Mouse (Mus musculus): ENCODE data around the gene Cyp46a1. TPM values are rescaled to one million over a fixed set of nuclear protein-coding genes. Genes with fewer than 3 reads are reported as not detected.
A peak's percentile ranks its signal among the peaks of the same experiment; 100 is the strongest.

Cyp46a1 gene
- polyA plus RNA-seq, 1 experiment from 2014 or later: 1.0 TPM

DNA sequence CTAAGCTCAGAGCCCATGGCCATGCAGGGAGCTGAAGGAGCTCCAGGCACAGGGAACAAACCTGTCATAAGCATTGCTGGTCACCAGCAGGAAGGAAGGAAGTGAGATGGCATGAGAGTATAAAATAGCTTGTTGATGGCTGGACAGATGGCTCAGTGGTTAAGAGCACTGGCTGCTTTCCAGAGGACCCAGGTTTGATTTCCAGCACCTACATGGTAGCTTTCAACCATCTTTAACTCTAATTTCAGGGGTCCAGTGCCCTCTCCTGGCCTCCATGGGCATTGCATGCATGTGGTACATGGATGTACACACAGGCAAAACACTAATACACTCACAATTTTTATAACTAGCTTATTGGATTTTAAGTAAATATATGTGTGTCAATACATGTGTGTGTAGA is 21.8 kb downstream of the Cyp46a1 start:
- Histone ChIP-seq H3K4me2 (replicated peaks; ENCODE audit: low read depth, low read length) (no peak overlapping the region), H3K4me3 (ENCODE audit: low read depth, low read length) (no peak overlapping the region), H3K27me3 (replicated peaks; ENCODE audit: insufficient read depth, low read length) (0 out of 2 replicates have a peak, but pooled peaks cover 15% of the 10 kb centered on the region), H3K9ac (replicated peaks; ENCODE audit: low read depth) (no peak overlapping the region), H3K36me3 (ENCODE audit: insufficient read depth, low read length) (no peaks in the 10 kb centered on the region), H3K27ac (ENCODE audit: low read length) (no peak overlapping the region), H3K4me1 (ENCODE audit: insufficient read depth, low read depth, low read length) (no peaks in the 10 kb centered on the region), H3K9me3 (ENCODE audit: low read length) (no peaks in the 10 kb centered on the region)
- ATAC-seq (no peak), DNase-seq (ENCODE audit: low spot score) (no peak)
- peak; percentile 25; the same call in 1 of the 2 replicates for TF ChIP-seq CTCF (IDR thresholded peaks at IDR 0.05)
- no peak for TF ChIP-seq EP300 (IDR thresholded peaks at IDR 0.05)

DNA sequence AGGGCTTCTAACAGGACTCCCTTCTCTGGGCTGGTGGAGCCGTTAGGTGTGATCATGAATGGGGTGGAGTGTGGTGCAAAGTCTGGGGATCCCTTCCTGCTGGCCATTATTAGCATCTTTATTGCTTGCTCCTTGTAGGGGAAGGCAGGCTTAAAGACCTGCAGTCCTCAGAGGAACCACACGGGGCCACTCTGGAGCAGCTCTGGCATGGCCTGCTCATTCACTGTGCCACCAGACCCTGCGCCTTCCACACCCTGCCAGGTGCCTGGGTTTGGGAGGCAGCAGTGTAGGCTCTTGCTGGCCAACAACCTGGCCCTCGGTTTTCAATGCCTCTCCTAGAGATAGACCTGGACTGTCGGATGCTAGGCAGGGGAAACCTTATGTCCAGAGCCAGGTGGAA is 29.6 kb downstream of the Cyp46a1 start:
- H3K4me3 ChIP-seq (ENCODE audit: low read depth, low read length): no peak overlapping the region
- WGBS: 5% methylated on average over 5 of the region's 5 CpGs
- DNase-seq (ENCODE audit: low spot score): peak; percentile 83
- H3K36me3 ChIP-seq (ENCODE audit: insufficient read depth, low read length): no peaks in the 10 kb centered on the region
- no peak overlapping the region for H3K27ac ChIP-seq (ENCODE audit: low read length)
- no peak overlapping the region for H3K4me2 ChIP-seq (replicated peaks; ENCODE audit: low read depth, low read length)
- H3K4me1 ChIP-seq (ENCODE audit: insufficient read depth, low read depth, low read length): 0 out of 2 replicates have a peak, but pooled peaks cover 3% of the 10 kb centered on the region
- no peaks in the 10 kb centered on the region for H3K27me3 ChIP-seq (replicated peaks; ENCODE audit: insufficient read depth, low read length)
- ATAC-seq: peak; percentile 65
- no peak overlapping the region for H3K9ac ChIP-seq (replicated peaks; ENCODE audit: low read depth)
- TF ChIP-seq EP300 (IDR thresholded peaks at IDR 0.05): no peak
- peak; percentile 98 for TF ChIP-seq CTCF (IDR thresholded peaks at IDR 0.05)
- no peaks in the 10 kb centered on the region for H3K9me3 ChIP-seq (ENCODE audit: low read length)

DNA sequence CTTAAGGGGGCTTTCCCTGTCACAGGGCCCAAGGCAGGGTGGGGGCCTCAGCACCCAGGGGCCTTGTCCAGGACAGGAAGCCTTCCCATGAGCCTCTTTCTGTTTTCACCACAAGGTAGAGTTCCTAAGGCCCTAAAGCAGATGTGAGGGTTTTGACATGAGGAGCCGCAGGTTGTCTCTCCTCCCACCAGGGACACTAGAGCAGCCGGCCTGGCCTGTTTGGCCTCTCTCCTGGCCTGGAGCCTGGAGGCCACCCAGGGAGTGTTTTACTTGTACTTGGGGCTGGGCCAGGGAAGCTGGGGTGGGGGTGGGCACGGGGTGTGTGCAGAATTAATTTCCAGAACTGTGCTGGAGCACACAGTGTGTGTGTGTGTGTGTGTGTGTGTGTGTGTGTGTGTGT is 31.2 kb downstream of the Cyp46a1 start:
- peak; percentile 72 for ATAC-seq

DNA sequence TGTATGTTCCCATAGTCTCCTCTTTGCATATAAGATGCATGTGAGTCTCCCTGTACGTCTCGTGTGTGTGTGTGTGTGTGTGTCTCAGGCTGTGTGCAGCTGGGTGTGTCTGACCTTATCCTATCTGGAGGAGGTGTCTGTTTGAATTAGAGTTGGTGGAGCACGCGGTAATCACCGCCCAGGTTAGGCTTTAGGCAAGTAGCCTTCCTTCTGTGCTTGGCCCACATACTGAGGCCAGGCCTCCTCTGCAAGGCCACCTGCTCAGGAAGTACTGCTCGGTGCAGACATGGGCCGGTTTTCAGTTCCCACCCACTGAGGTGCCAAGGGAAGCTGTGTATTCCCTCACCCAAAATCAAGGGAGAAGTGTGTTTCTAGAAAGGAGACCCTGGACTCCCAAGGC is 31.7 kb downstream of the Cyp46a1 start:
- ATAC-seq (no peak), DNase-seq (ENCODE audit: low spot score) (no peak)
- H3K4me1 ChIP-seq (ENCODE audit: insufficient read depth, low read depth, low read length): peaks cover 4% of the 10 kb centered on the region; the same call in 1 of the 2 replicates

More for the DNA sequence above, 31.2 kb downstream of the Cyp46a1 start:
- Histone ChIP-seq H3K36me3 (ENCODE audit: insufficient read depth, low read length) (no peaks in the 10 kb centered on the region), H3K9me3 (ENCODE audit: low read length) (no peaks in the 10 kb centered on the region), H3K9ac (replicated peaks; ENCODE audit: low read depth) (no peak overlapping the region), H3K27me3 (replicated peaks; ENCODE audit: insufficient read depth, low read length) (no peaks in the 10 kb centered on the region), H3K4me3 (ENCODE audit: low read depth, low read length) (no peak overlapping the region), H3K27ac (ENCODE audit: low read length) (no peak overlapping the region), H3K4me2 (replicated peaks; ENCODE audit: low read depth, low read length) (no peak overlapping the region), H3K4me1 (ENCODE audit: insufficient read depth, low read depth, low read length) (0 out of 2 replicates have a peak, but pooled peaks cover 3% of the 10 kb centered on the region)
- TF ChIP-seq EP300 (IDR thresholded peaks at IDR 0.05): peak; percentile 51; the same call in 1 of the 2 replicates
- TF ChIP-seq CTCF (IDR thresholded peaks at IDR 0.05): peak; percentile 61
- peak; percentile 83 for DNase-seq (ENCODE audit: low spot score)
- 5% methylated on average over 3 of the region's 3 CpGs for WGBS

DNA sequence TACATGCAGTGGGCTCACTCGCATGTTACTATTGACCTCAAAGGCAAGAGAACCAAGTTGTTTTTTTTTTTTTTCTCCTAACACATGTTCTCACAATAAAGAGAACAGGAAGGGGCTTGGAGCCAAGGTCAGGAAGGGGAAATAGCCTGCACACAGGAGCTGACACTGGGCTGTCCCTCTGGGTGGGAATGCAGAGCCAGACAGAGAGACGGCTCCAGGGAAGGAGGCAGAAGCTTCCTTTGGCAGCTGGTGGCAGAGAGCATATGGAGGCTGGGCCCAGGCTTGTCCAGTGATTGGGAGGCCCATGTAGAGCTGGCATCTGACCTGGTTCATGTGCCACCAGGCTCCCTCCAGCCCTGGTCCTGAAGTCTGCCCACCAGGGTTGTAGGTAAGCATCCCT is 33.7 kb downstream of the Cyp46a1 start:
- no peak for TF ChIP-seq CTCF (IDR thresholded peaks at IDR 0.05)
- TF ChIP-seq EP300 (IDR thresholded peaks at IDR 0.05): peak; percentile 87
- H3K4me2 ChIP-seq (replicated peaks; ENCODE audit: low read depth, low read length): no peak overlapping the region
- no peak overlapping the region for H3K4me3 ChIP-seq (ENCODE audit: low read depth, low read length)
- H3K4me1 ChIP-seq (ENCODE audit: insufficient read depth, low read depth, low read length): peaks cover 8% of the 10 kb centered on the region; the same call in 1 of the 2 replicates
- 44% methylated on average over 2 of the region's 2 CpGs for WGBS
- ATAC-seq: peak; percentile 8; the same call in 1 of the 2 replicates
- H3K9me3 ChIP-seq (ENCODE audit: low read length): no peaks in the 10 kb centered on the region
- H3K27me3 ChIP-seq (replicated peaks; ENCODE audit: insufficient read depth, low read length): no peaks in the 10 kb centered on the region
- DNase-seq (ENCODE audit: low spot score): peak; percentile 57
- H3K9ac ChIP-seq (replicated peaks; ENCODE audit: low read depth): no peak overlapping the region
- H3K27ac ChIP-seq (ENCODE audit: low read length): 0 out of 2 replicates have a peak overlapping the region, but pooled peaks have one; percentile 44
- H3K36me3 ChIP-seq (ENCODE audit: insufficient read depth, low read length): no peaks in the 10 kb centered on the region

More for the DNA sequence above, 31.7 kb downstream of the Cyp46a1 start:
- Histone ChIP-seq H3K9me3 (ENCODE audit: low read length) (no peaks in the 10 kb centered on the region), H3K36me3 (ENCODE audit: insufficient read depth, low read length) (no peaks in the 10 kb centered on the region), H3K9ac (replicated peaks; ENCODE audit: low read depth) (no peak overlapping the region), H3K27ac (ENCODE audit: low read length) (no peak overlapping the region), H3K4me3 (ENCODE audit: low read depth, low read length) (no peak overlapping the region), H3K4me2 (replicated peaks; ENCODE audit: low read depth, low read length) (no peak overlapping the region), H3K27me3 (replicated peaks; ENCODE audit: insufficient read depth, low read length) (no peaks in the 10 kb centered on the region)
- WGBS: 33% methylated on average over 7 of the region's 7 CpGs
- TF ChIP-seq EP300 (IDR thresholded peaks at IDR 0.05) (no peak), CTCF (IDR thresholded peaks at IDR 0.05) (no peak)

DNA sequence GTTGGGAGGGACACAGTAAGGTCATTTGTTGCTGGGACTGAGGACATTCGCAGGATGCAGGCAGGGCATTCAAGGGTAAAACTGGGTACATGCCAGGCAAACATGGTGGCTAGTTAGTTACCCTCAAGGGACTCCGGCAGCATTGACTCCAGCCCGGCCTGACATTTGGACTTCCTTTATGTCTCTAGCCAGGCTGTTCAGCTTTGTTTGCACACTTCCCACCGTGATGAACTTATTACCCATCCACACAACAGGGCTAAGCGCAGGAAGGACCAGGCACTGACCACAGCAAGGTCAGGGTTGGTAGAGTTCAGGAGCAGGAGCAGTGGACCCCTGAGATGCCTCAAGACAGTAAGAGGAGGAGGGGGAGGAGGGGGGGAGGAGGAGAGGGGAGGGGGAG is 34.7 kb downstream of the Cyp46a1 start:
- Histone ChIP-seq H3K27me3 (replicated peaks; ENCODE audit: insufficient read depth, low read length) (no peaks in the 10 kb centered on the region), H3K9me3 (ENCODE audit: low read length) (no peaks in the 10 kb centered on the region), H3K4me1 (ENCODE audit: insufficient read depth, low read depth, low read length) (peaks cover 8% of the 10 kb centered on the region; the same call in 1 of the 2 replicates), H3K4me2 (replicated peaks; ENCODE audit: low read depth, low read length) (no peak overlapping the region), H3K36me3 (ENCODE audit: insufficient read depth, low read length) (no peaks in the 10 kb centered on the region), H3K9ac (replicated peaks; ENCODE audit: low read depth) (no peak overlapping the region), H3K27ac (ENCODE audit: low read length) (no peak overlapping the region), H3K4me3 (ENCODE audit: low read depth, low read length) (no peak overlapping the region)
- WGBS: 49% methylated on average over 5 of the region's 5 CpGs
- no peak for TF ChIP-seq EP300 (IDR thresholded peaks at IDR 0.05)
- no peak for TF ChIP-seq CTCF (IDR thresholded peaks at IDR 0.05)
- ATAC-seq: no peak
- no peak for DNase-seq (ENCODE audit: low spot score)
